Mouse (Mus musculus) G1E (cell line): ENCODE results near the gene Gif.

Source experiments
- CTCF ChIP-seq: IDR thresholded peaks from 2 replicates; pipeline ENCODE4 v1.5.1; 2012; ENCODE audit warnings: low read depth, low read length, inconsistent platforms, mixed read lengths
- GATA1 ChIP-seq: IDR thresholded peaks from 2 replicates; pipeline ENCODE4 v1.6.1; 2012; ENCODE audit warnings: borderline replicate concordance, low read length, inconsistent platforms, mixed read lengths
- POLR2AphosphoS5 ChIP-seq: IDR thresholded peaks from 2 replicates; pipeline ENCODE4 v1.6.1; 2012; ENCODE audit warnings: low read depth, low read length, inconsistent platforms; ENCODE audit not compliant: insufficient replicate concordance
- TAL1 ChIP-seq: conservative IDR thresholded peaks from 2 replicates; pipeline ENCODE4 v1.6.1; 2012; ENCODE audit warnings: low read depth, low read length, inconsistent platforms, mixed read lengths

GRCm38 (mm10) chr19:11747298-11747697, at the start of gene Gif:
- no peak for TF ChIP-seq POLR2AphosphoS5
- no peak for TF ChIP-seq CTCF
- no peak for TF ChIP-seq TAL1
- no peak for TF ChIP-seq GATA1
